Mouse (Mus musculus) brown adipose tissue, adult 24 weeks (tissue): Measurements from ENCODE around the gene Phex. TPM values are rescaled to one million over a fixed set of nuclear protein-coding genes. Genes with fewer than 3 reads are reported as not detected.

Experiments
- H3K27ac ChIP-seq: fragments of 200-500 bp; replicated peaks from 2 replicates; pipeline ENCODE4 v1.5.1; 2012; ENCODE audit warnings: low read depth, mild to moderate bottlenecking, low read length
- H3K4me1 ChIP-seq: fragments of 200-500 bp; 2 replicates; pipeline ENCODE4 v1.6.1; 2012; ENCODE audit warnings: low read length, mixed read lengths; ENCODE audit not compliant: control insufficient read depth, insufficient read depth, insufficient read length
- H3K4me3 ChIP-seq: fragments of 200-500 bp; 2 replicates; pipeline ENCODE4 v1.5.1; 2012; ENCODE audit warnings: low read depth, mild to moderate bottlenecking, low read length, moderate library complexity; ENCODE audit not compliant: insufficient read depth
- polyA plus RNA-seq: library from polyadenylated mRNA; stranded (reverse); fragments of >200 nt; gene quantifications from 2 replicates; pipeline ENCODE4 v1.2.4, GENCODE M21; 2012; ENCODE audit not compliant: missing spikeins, insufficient read depth, insufficient read length

Phex gene
- polyA plus RNA-seq, 1 experiment, result not detected

DNA sequence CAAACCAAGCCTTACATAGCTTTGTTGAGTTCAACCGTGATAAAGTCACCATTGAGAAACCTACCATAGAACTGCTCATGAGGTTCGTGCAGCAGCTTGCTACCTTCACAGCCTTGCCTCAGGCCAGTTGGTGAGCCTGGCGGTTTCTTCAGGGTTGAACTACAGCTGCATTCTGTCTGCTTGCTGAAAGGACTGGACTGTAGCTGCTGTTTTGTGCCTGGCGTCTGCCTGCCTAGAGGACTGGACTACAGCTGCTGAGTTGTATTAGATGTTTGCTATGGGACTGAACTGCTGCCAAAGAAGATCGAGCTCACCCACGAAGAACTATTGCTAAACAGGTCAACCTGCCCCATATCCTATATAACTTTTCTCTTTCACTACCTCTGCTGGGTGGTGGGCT, 68.9 kb downstream of the Phex start:
- Histone ChIP-seq H3K4me3 (no peak overlapping the region), H3K27ac (no peak overlapping the region)

DNA sequence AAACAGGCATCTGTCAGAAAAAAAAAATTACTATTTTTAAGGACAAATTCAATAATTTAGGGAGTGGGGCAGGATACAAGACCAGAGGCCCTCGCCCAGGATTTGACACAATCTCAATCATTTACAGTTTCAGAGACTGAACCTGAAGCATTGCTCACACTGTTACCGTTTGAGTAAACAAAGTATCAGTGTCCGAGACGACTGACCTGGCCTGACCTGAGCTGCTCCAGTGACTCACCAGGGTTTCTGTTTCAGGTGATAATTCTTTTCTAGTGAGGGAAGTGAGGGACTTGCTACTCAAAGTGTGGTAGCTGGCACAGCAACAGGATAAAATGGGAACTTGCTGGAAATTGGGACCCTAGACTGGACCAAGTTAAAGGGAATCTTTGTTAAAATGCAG, 80.4 kb downstream of the Phex start:
- Histone ChIP-seq H3K4me3 (no peak overlapping the region), H3K27ac (no peak overlapping the region), H3K4me1 (no peaks in the 10 kb centered on the region)

More for the DNA sequence above, 68.9 kb downstream of the Phex start:
- no peaks in the 10 kb centered on the region for H3K4me1 ChIP-seq

DNA sequence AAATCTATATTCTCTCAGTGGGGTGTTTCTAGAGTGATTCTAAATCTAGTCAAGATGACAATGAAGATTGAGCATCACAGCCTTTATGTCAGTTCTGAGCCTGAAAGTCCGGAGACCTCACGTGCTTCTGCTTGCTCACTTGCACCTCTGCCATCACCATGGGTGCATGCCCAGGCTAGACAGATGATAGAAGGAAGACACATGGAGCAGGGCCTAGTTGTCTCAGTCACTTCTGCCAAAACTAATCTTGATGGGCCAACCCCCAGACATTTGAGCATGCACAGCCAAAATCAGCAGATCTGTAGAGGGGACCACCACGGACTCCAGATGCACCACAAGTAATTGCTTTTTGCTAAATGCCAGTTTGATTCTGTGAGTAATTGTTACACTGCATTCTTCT, 85.3 kb downstream of the Phex start:
- Histone ChIP-seq H3K4me1 (no peaks in the 10 kb centered on the region), H3K4me3 (no peak overlapping the region), H3K27ac (no peak overlapping the region)

DNA sequence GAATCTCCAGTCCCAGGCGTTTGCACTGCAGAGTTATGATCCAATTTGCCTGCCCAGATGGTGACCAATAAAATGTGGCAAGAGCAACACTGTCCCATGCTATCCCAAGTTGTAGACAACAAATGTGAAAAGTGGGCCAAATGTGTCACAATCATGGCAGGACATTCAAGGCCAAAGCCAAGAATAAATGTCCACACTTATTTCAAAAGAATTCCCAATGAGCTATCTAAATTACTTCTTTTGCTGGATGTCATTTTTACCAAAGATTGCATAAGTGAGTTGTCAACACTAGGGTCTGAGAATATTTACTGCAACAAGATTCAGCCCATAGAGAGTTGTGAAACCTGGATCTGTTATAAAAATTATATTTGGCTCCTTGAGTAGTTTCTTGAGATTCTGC, 86.7 kb downstream of the Phex start:
- H3K27ac ChIP-seq, result no peak overlapping the region
- no peak overlapping the region for H3K4me3 ChIP-seq
- no peaks in the 10 kb centered on the region for H3K4me1 ChIP-seq

DNA sequence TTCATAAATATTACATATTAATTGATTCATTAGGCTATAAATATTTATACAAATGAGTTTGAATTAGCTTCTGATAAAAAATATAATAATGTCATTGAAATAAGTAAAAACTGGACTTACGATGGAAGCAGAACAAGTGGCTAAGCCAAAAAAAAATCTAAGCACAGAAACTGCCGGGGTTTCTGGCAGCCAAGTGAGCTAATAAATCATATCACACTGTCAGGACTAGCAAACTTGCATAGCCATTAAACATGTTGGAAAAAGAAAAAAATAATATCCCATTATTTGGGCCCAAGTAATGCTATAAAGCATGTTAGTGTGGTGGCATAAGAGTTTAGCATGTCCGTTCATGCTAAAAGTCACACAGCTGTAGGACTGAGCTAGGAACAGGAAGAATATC, 87.4 kb downstream of the Phex start:
- Histone ChIP-seq H3K27ac (no peak overlapping the region), H3K4me3 (no peak overlapping the region), H3K4me1 (no peaks in the 10 kb centered on the region)

DNA sequence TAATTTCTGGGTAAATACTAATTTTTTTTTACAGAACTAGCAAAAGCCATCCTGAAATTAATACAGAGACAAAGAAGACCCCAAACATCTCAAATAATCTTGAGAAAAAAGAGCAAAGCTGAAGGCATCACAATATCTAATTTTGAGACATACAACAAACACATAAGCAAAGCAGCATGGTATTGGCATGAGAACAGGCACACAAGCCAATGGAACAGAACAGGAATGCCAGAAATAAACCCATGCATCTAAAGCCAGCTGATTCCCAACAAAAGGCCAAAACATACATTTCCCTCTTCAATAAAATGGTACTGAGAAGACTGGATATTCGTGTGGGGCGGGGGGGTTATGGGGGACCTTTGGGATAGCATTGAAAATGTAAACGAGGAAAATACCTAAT, 90.7 kb downstream of the Phex start:
- H3K27ac ChIP-seq, result no peak overlapping the region
- no peaks in the 10 kb centered on the region for H3K4me1 ChIP-seq
- H3K4me3 ChIP-seq, result no peak overlapping the region

DNA sequence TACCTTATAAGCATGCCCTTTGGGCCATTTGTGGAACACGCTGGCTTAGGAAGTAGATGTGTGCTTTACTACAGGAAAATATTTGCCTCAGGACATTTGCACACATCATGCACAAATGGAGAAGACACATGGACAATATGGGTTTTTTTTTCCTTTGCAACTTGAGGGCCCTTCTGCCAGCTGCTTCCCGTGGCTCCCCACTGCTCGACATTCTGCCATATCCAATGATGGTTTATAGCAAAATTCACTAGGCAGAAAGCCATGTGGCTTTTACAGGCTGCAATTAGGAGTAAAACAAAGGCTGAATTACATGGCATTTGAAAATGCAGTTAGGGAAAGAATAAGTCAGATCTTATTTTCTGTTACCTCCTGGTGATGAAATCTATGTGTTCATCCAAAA, 104.8 kb downstream of the Phex start:
- H3K27ac ChIP-seq, result no peak overlapping the region
- H3K4me3 ChIP-seq, result no peak overlapping the region
- H3K4me1 ChIP-seq, result no peaks in the 10 kb centered on the region

DNA sequence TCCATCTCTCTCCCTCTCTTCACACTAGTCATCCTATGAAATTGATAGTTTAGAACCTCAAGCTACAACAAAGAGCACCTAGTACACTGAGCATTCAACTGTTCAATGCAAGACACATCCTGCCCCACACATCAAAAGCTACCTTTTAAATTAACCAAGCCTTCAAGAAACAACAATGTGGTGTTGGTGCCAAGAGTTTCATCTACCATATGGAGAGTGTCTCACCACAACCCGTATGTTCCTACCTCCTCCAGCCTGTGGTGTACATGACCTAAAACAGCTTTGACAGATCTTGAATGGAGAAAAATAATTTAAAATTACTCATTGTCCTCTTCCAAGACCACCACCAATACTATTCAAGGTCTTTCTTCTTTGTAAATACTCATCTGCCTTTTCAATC, 106.9 kb downstream of the Phex start:
- Histone ChIP-seq H3K27ac (no peak overlapping the region), H3K4me1 (no peaks in the 10 kb centered on the region), H3K4me3 (no peak overlapping the region)

DNA sequence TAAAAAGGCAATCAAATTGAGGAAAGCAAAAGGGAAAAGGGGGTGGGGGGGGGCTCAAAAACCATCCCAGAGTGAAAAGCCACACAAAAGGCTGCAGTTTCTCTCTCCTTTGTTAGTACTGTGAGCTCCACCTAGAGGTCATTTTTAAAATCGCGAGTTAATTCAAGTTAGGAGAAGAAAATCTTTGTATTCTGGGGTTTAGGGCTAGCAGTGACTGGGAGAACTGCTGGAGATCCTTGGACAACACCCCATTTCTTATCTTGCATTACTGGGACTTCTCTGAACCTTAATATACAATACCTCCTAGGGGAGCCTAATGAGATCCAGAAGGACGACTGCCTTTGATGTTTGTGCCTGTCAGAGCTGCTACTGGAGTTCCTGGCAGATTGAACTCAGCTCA, 107.7 kb downstream of the Phex start:
- no peak overlapping the region for H3K4me3 ChIP-seq
- H3K4me1 ChIP-seq, result no peaks in the 10 kb centered on the region
- no peak overlapping the region for H3K27ac ChIP-seq

DNA sequence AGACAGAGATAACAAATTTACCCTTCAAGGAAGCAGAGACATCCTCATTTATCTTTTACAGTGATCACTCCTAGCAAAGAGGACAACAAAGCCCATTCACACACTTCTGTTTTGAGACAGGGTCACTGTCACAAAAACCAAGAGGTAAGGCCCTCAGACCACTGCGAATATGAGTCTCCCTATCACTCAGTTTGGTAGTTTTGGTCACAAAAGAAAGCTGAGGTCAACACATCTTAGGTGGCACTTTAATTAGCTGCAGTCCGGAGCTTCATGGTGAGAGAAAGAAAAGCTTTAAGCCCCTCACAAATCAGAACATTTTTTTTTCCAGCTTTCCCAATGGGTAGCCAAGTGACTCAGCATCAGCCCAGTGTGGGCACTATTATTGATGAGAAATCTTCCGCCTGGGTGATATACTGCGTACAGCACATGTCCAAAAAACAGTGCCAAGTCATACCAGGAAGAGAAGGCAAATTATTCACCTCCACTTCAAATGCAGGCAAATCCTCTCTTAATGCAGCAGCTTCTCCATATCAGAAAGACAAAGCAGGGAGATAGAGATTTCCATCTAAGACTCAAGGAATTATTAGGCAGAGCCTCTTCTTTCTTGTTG, 108.2 kb downstream of the Phex start:
- Histone ChIP-seq H3K27ac (no peak overlapping the region), H3K4me1 (no peaks in the 10 kb centered on the region), H3K4me3 (no peak overlapping the region)

DNA sequence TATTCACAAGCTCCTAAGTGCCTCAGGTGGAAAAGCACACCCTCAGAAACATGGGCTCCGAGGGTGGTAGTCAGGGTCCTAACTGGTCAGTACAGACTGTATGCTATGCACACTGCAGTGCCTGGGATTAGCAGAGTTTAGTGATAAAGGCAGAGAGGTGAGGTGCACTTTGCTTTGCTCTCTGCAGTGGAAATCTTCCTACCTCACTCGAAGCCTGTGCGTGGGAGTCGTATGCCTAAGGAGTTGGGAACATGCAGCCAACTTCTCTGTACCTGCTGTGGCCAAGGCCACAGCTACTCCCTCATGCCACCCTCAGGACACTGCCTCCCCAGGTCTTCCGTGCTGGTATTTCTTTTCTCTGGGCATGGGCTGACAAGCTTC, 109.3 kb downstream of the Phex start:
- H3K4me1 ChIP-seq, result no peaks in the 10 kb centered on the region

DNA sequence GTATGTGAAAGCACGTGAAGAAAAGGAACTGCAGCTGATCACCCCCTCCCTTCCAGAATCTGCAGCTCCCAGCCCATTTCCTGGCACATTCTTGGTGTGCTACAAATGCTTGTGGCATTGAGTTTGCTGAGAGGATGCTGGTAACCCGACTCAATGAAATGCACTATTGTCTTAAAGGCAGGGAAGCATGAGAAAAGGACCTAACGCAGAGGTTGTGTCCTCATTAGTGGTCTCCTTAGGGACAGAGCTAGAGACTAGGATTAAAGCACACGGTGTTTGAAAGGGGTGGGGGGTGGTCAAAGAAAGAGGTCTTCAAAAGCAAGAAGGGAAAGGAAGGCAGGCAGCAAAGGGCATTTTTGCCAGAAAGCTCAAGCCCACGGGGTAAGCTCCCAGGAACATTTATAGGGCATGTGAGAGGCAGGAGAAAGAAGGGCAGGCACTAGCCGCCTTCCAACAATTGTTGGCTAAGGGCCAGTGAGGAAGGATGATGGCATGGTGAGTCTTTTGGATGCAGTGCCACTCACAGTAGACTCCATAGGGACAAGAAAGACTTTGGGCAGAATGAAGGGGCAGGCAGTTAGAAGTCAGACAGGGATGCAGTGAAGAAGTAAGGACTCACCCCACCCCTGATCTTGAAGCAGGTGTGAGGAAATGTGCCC, 109.8 kb downstream of the Phex start:
- Histone ChIP-seq H3K4me3 (no peak overlapping the region), H3K4me1 (no peaks in the 10 kb centered on the region)

More for the DNA sequence above, 109.3 kb downstream of the Phex start:
- Histone ChIP-seq H3K4me3 (no peak overlapping the region), H3K27ac (no peak overlapping the region)

DNA sequence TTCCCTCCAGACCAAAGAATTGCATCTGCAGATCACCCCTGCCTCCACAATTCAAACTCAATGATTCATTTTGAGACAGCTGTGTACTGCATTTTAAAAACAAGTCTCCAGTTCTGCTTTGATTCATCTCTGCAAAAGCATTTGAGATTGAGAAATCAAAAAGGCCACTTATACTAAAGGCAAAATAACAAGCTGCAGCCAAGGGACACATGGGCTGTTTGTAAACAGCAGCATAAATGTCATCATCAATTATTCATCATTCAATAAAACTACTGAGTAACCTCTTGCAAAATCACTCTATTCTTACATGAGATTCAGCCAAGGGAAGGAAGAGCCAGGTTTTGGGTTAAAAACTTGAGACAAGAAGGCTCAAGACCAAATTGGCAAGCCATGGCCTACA, 122.7 kb downstream of the Phex start:
- Histone ChIP-seq H3K4me3 (no peak overlapping the region), H3K4me1 (no peaks in the 10 kb centered on the region), H3K27ac (no peak overlapping the region)

More for the DNA sequence above, 109.8 kb downstream of the Phex start:
- H3K27ac ChIP-seq, result no peak overlapping the region

DNA sequence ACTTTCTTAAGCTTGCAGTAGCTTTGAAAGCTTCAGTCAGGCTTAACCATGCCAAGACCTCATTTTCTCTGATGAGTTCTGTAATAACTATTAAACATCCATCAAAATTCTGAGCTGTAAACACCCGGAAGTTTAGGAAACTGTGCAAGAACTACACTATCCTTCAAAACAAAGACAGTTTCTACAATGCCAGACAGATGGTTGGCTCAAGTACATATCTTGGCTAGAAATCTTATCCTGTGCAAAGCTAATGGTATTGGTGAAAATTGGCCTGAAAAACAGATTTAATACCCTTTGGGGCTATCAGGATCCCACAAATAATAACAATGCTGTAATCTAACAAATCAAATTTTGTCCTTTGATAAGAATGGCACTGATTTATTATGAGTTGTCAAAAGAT, 138.5 kb downstream of the Phex start:
- H3K4me1 ChIP-seq, result no peaks in the 10 kb centered on the region
- H3K4me3 ChIP-seq, result no peak overlapping the region
- H3K27ac ChIP-seq, result no peak overlapping the region

DNA sequence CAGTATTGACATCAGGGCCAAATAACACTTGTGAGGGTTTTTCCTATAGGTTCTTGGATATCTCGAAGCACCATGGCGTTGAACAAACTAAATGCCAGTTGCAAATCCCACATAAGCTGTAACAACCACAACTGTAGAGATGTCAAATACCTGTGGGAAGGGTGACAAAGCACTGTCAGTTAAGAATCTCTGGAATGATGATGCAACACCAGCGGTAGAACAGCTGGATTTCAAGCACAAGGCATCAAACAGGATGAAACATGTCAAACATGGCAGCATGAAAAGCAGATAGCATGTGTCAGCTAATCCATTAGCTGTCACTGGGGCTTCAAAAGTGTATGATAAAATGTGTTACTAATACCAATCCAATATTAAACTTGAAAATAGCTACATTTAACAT, 141.8 kb downstream of the Phex start:
- H3K4me1 ChIP-seq, result no peaks in the 10 kb centered on the region
- no peak overlapping the region for H3K4me3 ChIP-seq
- H3K27ac ChIP-seq, result no peak overlapping the region

DNA sequence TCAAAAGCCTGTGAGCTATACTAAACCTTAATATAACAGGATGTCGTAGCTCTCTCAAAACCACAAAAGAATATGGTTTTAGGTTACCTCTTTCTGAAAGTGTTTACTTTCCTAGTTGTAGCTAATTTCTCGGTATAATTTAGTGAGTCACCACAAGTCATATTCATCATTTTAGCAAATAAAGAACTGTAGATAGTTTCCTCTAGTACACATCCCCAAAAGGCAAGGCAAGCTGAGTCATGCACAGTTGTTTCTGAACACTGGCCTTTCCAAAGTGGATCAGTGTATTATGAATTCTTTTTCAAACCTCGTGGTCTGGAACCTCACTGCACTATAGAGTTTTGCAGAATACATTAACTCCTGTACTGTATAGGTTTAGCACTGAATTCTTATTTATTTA, 143.5 kb downstream of the Phex start:
- Histone ChIP-seq H3K4me1 (no peaks in the 10 kb centered on the region), H3K27ac (no peak overlapping the region), H3K4me3 (no peak overlapping the region)
